Mouse (Mus musculus): ENCODE results near the gene Wipf1.

Gene Wipf1

GRCm38 (mm10) chr2:73466481-73466880 is 63.1 kb downstream of the Wipf1 start:
- no peak for DNase-seq

- DNase-seq: no peak
Measured at GRCm38 (mm10) chr2:73463431-73464194, 65.9 kb downstream of the Wipf1 start.

GRCm38 (mm10) chr2:73462757-73463339 is 66.7 kb downstream of the Wipf1 start:
- DNase-seq: no peak

- DNase-seq: no peak
Measured at GRCm38 (mm10) chr2:73462265-73462664, 67.3 kb downstream of the Wipf1 start.

GRCm38 (mm10) chr2:73460168-73460567 is 69.4 kb downstream of the Wipf1 start:
- no peak for DNase-seq

GRCm38 (mm10) chr2:73459607-73460153 is 69.9 kb downstream of the Wipf1 start:
- no peak for DNase-seq

GRCm38 (mm10) chr2:73456886-73457285 is 72.6 kb downstream of the Wipf1 start:
- no peak for DNase-seq

- no peak for DNase-seq
Measured at GRCm38 (mm10) chr2:73456154-73456553, 73.4 kb downstream of the Wipf1 start.

- DNase-seq: no peak
Measured at GRCm38 (mm10) chr2:73455541-73455940, 74.0 kb downstream of the Wipf1 start.

- no peak for DNase-seq
Measured at GRCm38 (mm10) chr2:73454682-73455081, 74.9 kb downstream of the Wipf1 start.

GRCm38 (mm10) chr2:73454186-73454585 is 75.3 kb downstream of the Wipf1 start:
- no peak for DNase-seq

GRCm38 (mm10) chr2:73453717-73454116 is 75.8 kb downstream of the Wipf1 start:
- no peak for DNase-seq

- DNase-seq: no peak
Measured at GRCm38 (mm10) chr2:73453085-73453484, 76.4 kb downstream of the Wipf1 start.

GRCm38 (mm10) chr2:73452556-73452955 is 77.0 kb downstream of the Wipf1 start:
- DNase-seq: no peak

GRCm38 (mm10) chr2:73451541-73451940 is 78.0 kb downstream of the Wipf1 start:
- DNase-seq: no peak

GRCm38 (mm10) chr2:73450172-73450715 is 79.3 kb downstream of the Wipf1 start:
- DNase-seq: no peak

GRCm38 (mm10) chr2:73443985-73444384 is 85.5 kb downstream of the Wipf1 start:
- DNase-seq: no peak

GRCm38 (mm10) chr2:73442015-73442414 is 87.5 kb downstream of the Wipf1 start:
- no peak for DNase-seq

GRCm38 (mm10) chr2:73440319-73440718 is 89.2 kb downstream of the Wipf1 start:
- DNase-seq: no peak

- DNase-seq: no peak
Measured at GRCm38 (mm10) chr2:73436976-73437375, 92.6 kb downstream of the Wipf1 start.

GRCm38 (mm10) chr2:73435847-73436246 is 93.7 kb downstream of the Wipf1 start:
- DNase-seq: no peak

- DNase-seq: no peak
Measured at GRCm38 (mm10) chr2:73431959-73432396, 97.6 kb downstream of the Wipf1 start.

GRCm38 (mm10) chr2:73428803-73429468 is 100.6 kb downstream of the Wipf1 start:
- DNase-seq: no peak

All from cerebellum, adult 8-10 months (tissue).